Mouse (Mus musculus) midbrain, embryonic 16.5 days (tissue): ENCODE results near the gene Egln3. TPM values are rescaled to one million over a fixed set of nuclear protein-coding genes. Genes with fewer than 3 reads are reported as not detected.
A peak's percentile ranks its signal among the peaks of the same experiment; 100 is the strongest.

ENCODE experiments used
- ATAC-seq: fragments of 200-750 bp; cut with Nextera tagmentation; 2 replicates; pipeline ENCODE4 v1.8.0; 2017; ENCODE audit warnings: moderate TSS enrichment
- H3K27ac ChIP-seq: fragments of 300-500 bp; sonication (generic); 2 replicates; pipeline ENCODE4 v1.5.1; 2014; ENCODE audit warnings: mild to moderate bottlenecking, low read length, mixed read lengths
- H3K27me3 ChIP-seq: fragments of 300-500 bp; sonication (generic); 2 replicates; pipeline ENCODE4 v1.6.1; 2014; ENCODE audit warnings: low read depth, low read length, mixed read lengths; ENCODE audit not compliant: control insufficient read depth, insufficient read depth
- H3K36me3 ChIP-seq: fragments of 300-500 bp; sonication (generic); 2 replicates; pipeline ENCODE4 v1.6.1; 2014; ENCODE audit warnings: mild to moderate bottlenecking, low read length, moderate library complexity, mixed read lengths; ENCODE audit not compliant: control insufficient read depth, insufficient read depth
- H3K4me1 ChIP-seq: fragments of 300-500 bp; sonication (generic); 2 replicates; pipeline ENCODE4 v1.6.1; 2014; ENCODE audit warnings: mild to moderate bottlenecking, low read length, mixed read lengths; ENCODE audit not compliant: control insufficient read depth, insufficient read depth
- H3K4me2 ChIP-seq: fragments of 300-500 bp; sonication (generic); 2 replicates; pipeline ENCODE4 v1.6.1; 2014; ENCODE audit warnings: mild to moderate bottlenecking, low read length, mixed read lengths
- H3K4me3 ChIP-seq: fragments of 300-500 bp; sonication (generic); 2 replicates; pipeline ENCODE4 v1.5.1; 2014; ENCODE audit warnings: low read depth, mild to moderate bottlenecking, low read length, moderate library complexity, mixed read lengths
- H3K9ac ChIP-seq: fragments of 300-500 bp; sonication (generic); 2 replicates; pipeline ENCODE4 v1.6.1; 2014; ENCODE audit warnings: low read depth, low read length, mixed read lengths
- H3K9me3 ChIP-seq: fragments of 300-500 bp; sonication (generic); replicated peaks from 2 replicates; pipeline ENCODE4 v1.6.1; 2014; ENCODE audit warnings: mild to moderate bottlenecking, low read length, mixed read lengths; ENCODE audit not compliant: control insufficient read depth, poor library complexity, severe bottlenecking
- WGBS: fragments of 180-500 bp; shearing (Covaris S2); extraction: QIAGEN DNeasy Blood & Tissue Kit; methylation state at CpG from one replicate; pipeline ENCODE4 v1.1.7; 2014; 5-methylcytosine and 5-hydroxymethylcytosine counted together
- polyA plus RNA-seq: library from polyadenylated mRNA; unstranded; fragments of >200 nt; fragmentation: Nextera tagmentation; extraction: Ambion mirVana; gene quantifications from 2 replicates; pipeline ENCODE4 v1.2.1, GENCODE M21; 2015

Egln3 gene
- polyA plus RNA-seq, 1 experiment from 2014 or later: 5.7 TPM

DNA sequence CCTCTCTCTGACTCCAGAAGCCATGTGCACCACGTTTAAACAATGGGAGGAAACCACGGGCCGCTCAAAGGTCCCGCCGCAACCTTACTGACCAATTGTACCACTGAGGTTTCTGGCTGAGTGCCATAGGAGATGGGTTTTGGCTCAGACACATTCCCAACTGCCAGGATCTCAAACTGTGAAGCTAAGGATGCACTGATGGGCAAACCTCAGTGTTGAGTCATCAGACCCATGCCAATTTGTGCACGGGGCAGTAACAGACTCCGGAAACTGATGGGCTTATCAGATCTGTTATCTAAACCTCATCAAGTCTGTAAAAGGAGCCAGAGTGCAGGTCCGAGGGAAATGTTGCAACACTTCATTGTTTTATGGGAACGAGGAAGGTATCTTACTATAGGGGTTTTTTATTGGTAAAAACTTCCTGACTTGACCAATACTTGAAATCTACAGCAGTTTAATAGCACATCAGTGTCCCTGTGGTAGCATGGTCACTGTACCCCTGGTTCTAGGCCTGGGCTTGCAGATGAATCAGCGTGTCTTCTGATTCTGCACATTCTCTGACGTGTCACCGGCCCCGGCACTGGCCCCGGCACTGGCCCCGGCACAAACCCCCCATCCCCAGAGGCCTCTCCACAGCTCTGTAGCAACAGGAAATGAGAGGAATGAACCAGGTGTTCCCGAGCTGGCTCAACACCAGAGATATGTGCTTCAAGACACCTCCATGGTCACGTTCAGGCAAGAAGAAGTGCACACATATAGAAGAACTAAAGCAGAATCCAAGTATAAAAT lies 15.7 kb downstream of the Egln3 start:
- 84% methylated on average over 17 of the region's 17 CpGs for WGBS
- Histone ChIP-seq H3K27me3 (no peaks in the 10 kb centered on the region; the same call in 1 of the 2 replicates), H3K27ac (no peak overlapping the region), H3K4me1 (peaks cover 15% of the 10 kb centered on the region), H3K9ac (no peak overlapping the region), H3K9me3 (no peaks in the 10 kb centered on the region), H3K36me3 (no peaks in the 10 kb centered on the region), H3K4me2 (no peak overlapping the region), H3K4me3 (no peak overlapping the region)
- no peak for ATAC-seq

DNA sequence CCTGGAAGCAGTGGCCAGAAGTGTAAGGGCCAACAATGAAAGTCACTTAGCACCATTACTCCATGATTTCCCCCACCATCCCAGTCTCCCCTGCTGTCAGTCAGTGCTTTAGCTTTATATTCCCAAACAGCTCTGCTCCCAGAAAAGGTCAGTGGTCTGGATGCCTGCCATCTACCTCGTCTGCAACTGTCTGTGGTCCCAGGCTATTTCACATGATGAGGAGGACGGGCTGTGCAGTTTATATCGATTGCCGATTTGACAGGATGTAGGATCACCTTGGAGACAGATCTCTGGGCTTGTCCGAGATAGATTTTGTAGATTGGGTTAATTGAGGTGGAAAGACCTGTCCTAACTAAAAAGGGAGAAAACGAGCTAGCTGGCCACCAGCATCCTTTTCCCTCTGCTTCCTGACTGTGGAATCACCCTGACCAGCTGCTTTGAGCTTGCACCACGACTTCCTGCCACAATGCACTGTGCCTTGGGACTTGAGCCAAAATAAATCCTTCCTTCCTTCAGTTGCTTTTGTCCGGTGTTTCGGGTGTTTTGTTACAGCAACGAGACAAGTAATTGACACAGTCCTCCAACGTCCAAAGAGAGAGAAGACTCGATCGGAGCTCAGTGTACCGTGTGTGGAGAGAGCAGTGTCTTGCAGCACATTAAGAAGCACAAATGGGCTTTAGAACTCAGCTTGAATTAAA lies 16.6 kb downstream of the Egln3 start:
- H3K27ac ChIP-seq: no peak overlapping the region
- 43% methylated on average over 14 of the region's 14 CpGs for WGBS
- no peak overlapping the region for H3K4me2 ChIP-seq
- H3K9me3 ChIP-seq: no peaks in the 10 kb centered on the region
- no peak for ATAC-seq
- H3K36me3 ChIP-seq: no peaks in the 10 kb centered on the region
- no peak overlapping the region for H3K4me3 ChIP-seq
- H3K27me3 ChIP-seq: no peaks in the 10 kb centered on the region; the same call in 1 of the 2 replicates
- peaks cover 11% of the 10 kb centered on the region for H3K4me1 ChIP-seq
- H3K9ac ChIP-seq: no peak overlapping the region

DNA sequence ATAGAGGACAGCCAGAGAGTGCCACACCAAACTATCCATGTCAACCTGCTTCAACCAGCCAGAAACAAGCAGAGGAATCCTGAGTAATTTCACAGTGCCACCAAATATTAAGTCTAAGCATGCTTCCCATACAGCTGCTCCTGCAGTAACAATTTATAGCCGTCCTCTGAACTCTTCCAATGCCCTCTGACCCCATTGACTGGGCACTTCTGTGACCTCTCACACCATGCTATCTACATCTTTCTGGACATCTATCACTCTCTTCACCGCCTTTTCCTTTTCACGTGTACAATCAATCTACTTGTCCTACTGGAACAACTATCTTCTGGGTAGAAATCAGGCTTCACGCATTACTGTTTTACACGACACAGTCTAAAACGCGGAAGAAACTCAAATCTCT lies 19.4 kb downstream of the Egln3 start:
- no peak overlapping the region for H3K9ac ChIP-seq
- H3K27ac ChIP-seq: no peak overlapping the region
- H3K9me3 ChIP-seq: no peaks in the 10 kb centered on the region
- H3K27me3 ChIP-seq: no peaks in the 10 kb centered on the region
- H3K36me3 ChIP-seq: no peaks in the 10 kb centered on the region
- no peaks in the 10 kb centered on the region for H3K4me1 ChIP-seq
- no peak overlapping the region for H3K4me3 ChIP-seq
- H3K4me2 ChIP-seq: no peak overlapping the region
- no peak for ATAC-seq
- 96% methylated on average over 7 of the region's 7 CpGs for WGBS

DNA sequence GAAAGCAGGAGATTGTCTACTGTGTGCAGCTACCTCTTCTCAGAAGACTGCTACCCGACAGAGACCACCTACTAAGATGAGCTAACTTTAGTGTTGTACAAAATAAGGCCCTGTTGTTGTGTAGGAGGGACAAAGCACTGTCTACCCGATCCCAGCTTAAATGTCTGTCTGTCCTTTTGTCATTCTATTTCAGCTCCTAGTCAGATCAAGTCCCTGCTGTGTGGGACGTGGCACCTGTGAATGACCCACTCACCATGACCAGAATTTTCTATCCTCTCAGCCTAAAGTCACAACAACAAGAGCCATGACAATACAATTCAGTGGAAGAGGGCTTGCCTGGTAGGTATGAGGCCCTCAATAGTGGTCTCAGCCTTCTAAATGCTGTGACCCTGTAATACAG lies 25.3 kb downstream of the Egln3 start:
- no peaks in the 10 kb centered on the region for H3K4me1 ChIP-seq
- no peak for ATAC-seq
- H3K27me3 ChIP-seq: no peaks in the 10 kb centered on the region
- no peaks in the 10 kb centered on the region for H3K9me3 ChIP-seq
- no peak overlapping the region for H3K4me3 ChIP-seq
- no peak overlapping the region for H3K9ac ChIP-seq
- WGBS: 45% methylated on average over 3 of the region's 3 CpGs
- no peaks in the 10 kb centered on the region for H3K36me3 ChIP-seq
- H3K27ac ChIP-seq: no peak overlapping the region
- H3K4me2 ChIP-seq: no peak overlapping the region

DNA sequence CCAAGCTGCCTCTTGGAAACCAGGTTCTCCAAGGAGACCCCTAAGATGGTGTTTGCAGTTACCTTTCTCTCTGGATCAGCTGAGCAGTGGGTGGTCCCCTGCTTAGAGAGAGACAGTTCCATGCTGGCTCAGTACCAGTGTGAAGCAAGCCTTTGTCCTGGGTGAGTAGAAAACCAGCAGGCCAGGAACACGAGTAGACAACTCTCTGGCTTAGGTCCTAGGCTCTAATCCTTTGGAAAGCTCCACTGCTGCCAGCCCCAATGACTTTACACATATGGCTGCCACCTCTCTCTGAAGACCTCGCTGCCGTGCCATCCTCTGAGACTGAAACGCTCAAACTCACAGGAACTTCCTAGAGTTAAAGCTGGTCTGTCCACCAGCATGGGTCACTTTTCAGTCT lies 34.9 kb downstream of the Egln3 start:
- Histone ChIP-seq H3K4me2 (no peak overlapping the region), H3K9me3 (no peaks in the 10 kb centered on the region), H3K9ac (no peak overlapping the region), H3K36me3 (no peaks in the 10 kb centered on the region), H3K27me3 (peaks cover 5% of the 10 kb centered on the region), H3K4me1 (peaks cover 3% of the 10 kb centered on the region; the same call in 1 of the 2 replicates), H3K27ac (no peak overlapping the region), H3K4me3 (no peak overlapping the region)
- 71% methylated on average over 4 of the region's 4 CpGs for WGBS
- ATAC-seq: no peak

DNA sequence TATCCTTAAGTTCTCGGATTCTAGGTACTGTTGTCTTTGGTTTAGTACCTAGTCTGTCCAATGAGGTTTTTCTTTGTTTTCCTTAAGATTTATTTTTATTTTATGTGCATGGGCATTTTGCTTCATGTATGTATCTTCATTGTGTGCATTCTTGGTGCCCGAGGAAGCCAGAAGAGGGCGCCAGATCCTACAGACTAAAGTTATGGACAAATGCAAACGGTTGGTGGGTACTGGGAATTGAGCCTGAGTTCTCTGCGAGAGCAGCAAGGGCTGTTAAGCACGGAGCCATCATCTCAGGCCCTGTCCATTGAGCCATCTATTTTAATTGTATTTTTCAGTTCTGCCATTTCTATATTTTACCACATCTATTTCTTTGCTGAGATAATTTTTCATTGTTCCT lies 35.9 kb downstream of the Egln3 start:
- Histone ChIP-seq H3K4me2 (no peak overlapping the region), H3K36me3 (no peaks in the 10 kb centered on the region), H3K4me1 (peaks cover 3% of the 10 kb centered on the region; the same call in 1 of the 2 replicates), H3K27ac (no peak overlapping the region), H3K27me3 (peaks cover 6% of the 10 kb centered on the region), H3K9me3 (no peaks in the 10 kb centered on the region), H3K4me3 (no peak overlapping the region), H3K9ac (no peak overlapping the region)
- 93% methylated on average over 6 of the region's 6 CpGs for WGBS
- ATAC-seq: no peak

DNA sequence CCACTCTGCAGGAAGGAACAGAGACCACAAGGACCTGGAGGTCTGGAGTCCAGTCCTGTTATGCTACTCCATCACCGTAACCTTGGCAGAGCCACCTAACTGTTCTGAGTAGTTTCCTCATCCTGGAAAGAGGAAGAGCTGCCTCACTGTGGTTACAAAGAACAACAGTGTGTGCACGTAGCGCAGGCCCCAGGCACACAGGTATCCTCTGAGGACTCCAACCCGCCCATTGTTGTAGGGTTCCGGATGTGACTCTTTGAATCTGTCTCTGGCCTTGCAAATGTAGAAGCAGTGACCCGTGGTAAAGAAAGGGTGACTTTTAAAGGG lies 39.0 kb downstream of the Egln3 start:
- H3K27ac ChIP-seq: no peak overlapping the region
- 29% methylated on average over 6 of the region's 6 CpGs for WGBS
- no peak overlapping the region for H3K4me3 ChIP-seq
- H3K4me1 ChIP-seq: peaks cover 9% of the 10 kb centered on the region
- no peaks in the 10 kb centered on the region for H3K36me3 ChIP-seq
- no peak overlapping the region for H3K9ac ChIP-seq
- ATAC-seq: no peak
- H3K27me3 ChIP-seq: peaks cover 6% of the 10 kb centered on the region
- H3K9me3 ChIP-seq: no peaks in the 10 kb centered on the region
- no peak overlapping the region for H3K4me2 ChIP-seq

GRCm38 (mm10) chr12:54164040-54164723 lies 39.5 kb downstream of the Egln3 start:
- H3K9me3 ChIP-seq: no peaks in the 10 kb centered on the region
- H3K27ac ChIP-seq: no peak overlapping the region
- H3K9ac ChIP-seq: no peak overlapping the region
- ATAC-seq: no peak
- no peak overlapping the region for H3K4me3 ChIP-seq
- H3K36me3 ChIP-seq: no peaks in the 10 kb centered on the region
- WGBS: 12% methylated on average over 9 of the region's 9 CpGs
- no peak overlapping the region for H3K4me2 ChIP-seq
- H3K27me3 ChIP-seq: peaks cover 6% of the 10 kb centered on the region
- H3K4me1 ChIP-seq: peaks cover 9% of the 10 kb centered on the region

DNA sequence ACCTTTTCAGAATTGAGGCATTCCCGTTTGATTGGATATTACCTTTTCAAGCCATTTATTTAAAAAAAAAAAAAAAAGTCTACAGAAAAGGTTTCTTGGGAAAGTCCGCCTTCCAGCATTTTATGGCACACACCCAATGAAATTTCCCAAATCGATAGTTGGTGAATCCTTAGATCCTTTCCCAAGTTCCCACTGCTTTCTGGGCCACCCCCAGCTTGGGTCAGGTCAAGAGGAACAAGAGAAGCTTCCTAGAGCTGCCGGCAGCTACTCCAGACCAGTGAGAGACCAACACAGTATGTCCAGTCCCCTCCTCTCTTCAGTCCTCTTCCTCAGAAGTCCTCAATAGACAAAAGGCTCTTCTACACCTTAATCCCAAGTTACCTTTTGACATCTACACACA lies 40.5 kb downstream of the Egln3 start:
- WGBS: 18% methylated on average over 4 of the region's 4 CpGs
- peaks cover 9% of the 10 kb centered on the region for H3K4me1 ChIP-seq
- H3K27ac ChIP-seq: no peak overlapping the region
- peak overlapping the region; percentile 51 for H3K4me2 ChIP-seq
- peaks cover 6% of the 10 kb centered on the region for H3K27me3 ChIP-seq
- no peak overlapping the region for H3K9ac ChIP-seq
- H3K36me3 ChIP-seq: no peaks in the 10 kb centered on the region
- H3K9me3 ChIP-seq: no peaks in the 10 kb centered on the region
- H3K4me3 ChIP-seq: peak overlapping the region; percentile 22
- ATAC-seq: no peak
